Mouse (Mus musculus): Measurements from ENCODE around the gene Mmp9. TPM values are rescaled to one million over a fixed set of nuclear protein-coding genes. Genes with fewer than 3 reads are reported as not detected.
A peak's percentile ranks its signal among the peaks of the same experiment; 100 is the strongest.

The Mmp9 gene
- polyA plus RNA-seq, 1 experiment from 2014 or later: 2.6 TPM

- ATAC-seq (replicated peaks; ENCODE audit: low FRiP score): no peak
- Histone ChIP-seq H3K9me3 (replicated peaks) (no peaks in the 10 kb centered on the region), H3K4me2 (no peak overlapping the region), H3K4me1 (peaks cover 16% of the 10 kb centered on the region), H3K27me3 (no peaks in the 10 kb centered on the region), H3K36me3 (peaks cover 17% of the 10 kb centered on the region), H3K4me3 (replicated peaks) (no peak overlapping the region), H3K9ac (no peak overlapping the region), H3K27ac (no peak overlapping the region)
- 30% methylated on average over 5 of the region's 5 CpGs for WGBS
Observed at GRCm38 (mm10) chr2:164916820-164917219, 23.8 kb upstream of the Mmp9 start.

GRCm38 (mm10) chr2:164917371-164917770, 23.2 kb upstream of the Mmp9 start:
- WGBS: 23% methylated on average over 10 of the region's 10 CpGs
- no peak overlapping the region for H3K4me2 ChIP-seq

DNA sequence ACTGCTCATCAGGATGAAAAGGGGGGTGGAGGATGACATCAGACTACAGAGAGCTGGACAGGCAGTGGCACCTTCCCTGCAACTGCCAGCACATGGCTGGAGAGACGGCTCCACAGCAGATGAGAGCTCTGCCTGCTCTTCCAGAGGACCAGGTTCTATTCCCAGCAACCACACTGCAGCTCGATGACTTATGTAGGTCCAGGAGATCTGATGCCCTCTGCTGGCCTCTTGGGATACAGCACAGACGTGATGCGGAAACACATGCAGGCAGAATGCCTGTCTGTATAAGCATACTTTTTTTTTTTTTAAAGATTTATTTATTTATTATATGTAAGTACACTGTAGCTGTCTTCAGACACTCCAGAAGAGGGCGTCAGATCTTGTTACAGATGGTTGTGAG, 22.3 kb upstream of the Mmp9 start:
- no peak overlapping the region for H3K4me2 ChIP-seq
- ATAC-seq (replicated peaks; ENCODE audit: low FRiP score): peak; percentile 27; the same call in 1 of the 2 replicates
- no peaks in the 10 kb centered on the region for H3K27me3 ChIP-seq
- H3K27ac ChIP-seq: no peak overlapping the region
- H3K4me1 ChIP-seq: peaks cover 14% of the 10 kb centered on the region
- peaks cover 17% of the 10 kb centered on the region for H3K36me3 ChIP-seq
- no peak overlapping the region for H3K4me3 ChIP-seq (replicated peaks)
- no peak overlapping the region for H3K9ac ChIP-seq
- no peaks in the 10 kb centered on the region for H3K9me3 ChIP-seq (replicated peaks)
- WGBS: 83% methylated on average over 4 of the region's 5 CpGs

More at GRCm38 (mm10) chr2:164917371-164917770, 23.2 kb upstream of the Mmp9 start:
- Histone ChIP-seq H3K27me3 (no peaks in the 10 kb centered on the region), H3K27ac (no peak overlapping the region), H3K9ac (no peak overlapping the region), H3K9me3 (replicated peaks) (no peaks in the 10 kb centered on the region), H3K4me3 (replicated peaks) (no peak overlapping the region), H3K4me1 (peaks cover 18% of the 10 kb centered on the region), H3K36me3 (peaks cover 17% of the 10 kb centered on the region)
- no peak for ATAC-seq (replicated peaks; ENCODE audit: low FRiP score)

GRCm38 (mm10) chr2:164921984-164922383, 18.6 kb upstream of the Mmp9 start:
- no peak overlapping the region for H3K4me2 ChIP-seq
- H3K9ac ChIP-seq: no peak overlapping the region
- H3K27me3 ChIP-seq: no peaks in the 10 kb centered on the region
- no peaks in the 10 kb centered on the region for H3K9me3 ChIP-seq (replicated peaks)
- no peak for ATAC-seq (replicated peaks; ENCODE audit: low FRiP score)
- H3K27ac ChIP-seq: no peak overlapping the region
- no peak overlapping the region for H3K4me3 ChIP-seq (replicated peaks)
- H3K4me1 ChIP-seq: peaks cover 22% of the 10 kb centered on the region
- 59% methylated on average over 7 of the region's 7 CpGs for WGBS
- peaks cover 17% of the 10 kb centered on the region for H3K36me3 ChIP-seq

- Histone ChIP-seq H3K36me3 (peaks cover 17% of the 10 kb centered on the region), H3K4me1 (peaks cover 22% of the 10 kb centered on the region), H3K27ac (no peak overlapping the region), H3K9ac (no peak overlapping the region), H3K4me2 (no peak overlapping the region), H3K4me3 (replicated peaks) (no peak overlapping the region), H3K27me3 (no peaks in the 10 kb centered on the region), H3K9me3 (replicated peaks) (no peaks in the 10 kb centered on the region)
- 26% methylated on average over 4 of the region's 4 CpGs for WGBS
- no peak for ATAC-seq (replicated peaks; ENCODE audit: low FRiP score)
Observed at GRCm38 (mm10) chr2:164923291-164923690, 17.3 kb upstream of the Mmp9 start.

DNA sequence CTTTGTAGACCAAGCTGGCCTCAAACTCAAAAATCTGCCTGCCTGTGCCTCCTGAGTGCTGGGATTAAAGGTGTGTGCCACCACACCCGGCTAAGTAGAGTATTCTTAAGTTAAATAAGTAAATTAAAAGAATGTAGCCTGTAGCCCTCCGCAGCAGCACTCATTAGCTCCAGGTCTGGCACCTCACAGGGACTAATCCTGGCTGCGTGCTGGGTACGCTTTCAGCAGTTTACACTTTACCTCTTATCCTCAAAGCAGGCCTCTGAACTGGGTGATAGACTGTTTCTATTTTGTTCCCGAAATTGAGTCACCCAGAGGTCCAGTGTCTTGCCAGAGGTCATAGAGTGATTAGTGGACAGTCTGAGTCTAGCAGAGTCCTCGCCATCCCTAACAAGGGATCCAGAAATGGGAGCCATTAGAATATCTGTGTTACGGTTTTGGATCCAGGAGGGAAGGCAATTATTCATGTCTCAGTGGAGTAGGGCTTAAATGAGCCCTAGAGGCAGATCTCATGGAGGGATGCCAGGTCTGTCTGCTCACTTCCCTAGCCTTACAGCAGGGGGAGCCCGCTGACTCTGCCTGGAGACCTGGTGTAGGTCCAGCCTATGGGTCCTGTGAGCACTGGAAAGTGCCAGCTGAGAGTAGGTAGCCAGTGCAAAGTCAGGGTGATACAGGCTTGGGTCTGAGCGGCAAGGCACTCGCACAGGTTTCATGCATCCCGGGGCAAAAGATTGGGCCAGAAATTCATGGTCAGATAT, 16.3 kb upstream of the Mmp9 start:
- ATAC-seq (replicated peaks; ENCODE audit: low FRiP score): peak; percentile 68; the same call in 1 of the 2 replicates
- no peaks in the 10 kb centered on the region for H3K27me3 ChIP-seq
- H3K36me3 ChIP-seq: peaks cover 11% of the 10 kb centered on the region
- H3K9me3 ChIP-seq (replicated peaks): no peaks in the 10 kb centered on the region
- no peak overlapping the region for H3K4me2 ChIP-seq
- H3K4me3 ChIP-seq (replicated peaks): no peak overlapping the region
- H3K9ac ChIP-seq: no peak overlapping the region
- H3K4me1 ChIP-seq: peaks cover 22% of the 10 kb centered on the region
- H3K27ac ChIP-seq: no peak overlapping the region
- WGBS: 38% methylated on average over 11 of the region's 11 CpGs

GRCm38 (mm10) chr2:164930706-164931581, 9.6 kb upstream of the Mmp9 start:
- Histone ChIP-seq H3K27me3 (peaks cover 16% of the 10 kb centered on the region), H3K4me3 (replicated peaks) (no peak overlapping the region)
- ATAC-seq (replicated peaks; ENCODE audit: low FRiP score): no peak

DNA sequence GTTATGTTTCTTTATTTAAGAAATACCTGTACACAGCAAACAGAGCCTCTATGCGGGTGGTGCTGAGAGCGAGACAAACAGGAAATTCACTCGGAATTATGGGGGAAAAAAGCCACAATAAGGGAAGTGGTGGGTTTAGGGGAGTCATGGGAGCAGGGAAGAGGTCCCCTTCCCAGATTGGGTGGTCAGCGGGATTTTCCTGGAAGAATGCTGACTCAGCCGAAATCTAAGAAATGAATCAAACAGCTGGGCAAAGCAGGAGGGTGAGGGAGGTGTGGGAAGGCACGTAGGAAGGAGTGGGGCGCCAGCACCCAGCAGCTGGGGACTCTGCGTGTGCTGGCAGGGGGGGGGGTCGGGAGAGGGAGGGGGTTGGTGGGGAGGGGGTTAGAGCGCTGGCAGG, 7.0 kb upstream of the Mmp9 start:
- peaks cover 25% of the 10 kb centered on the region for H3K27me3 ChIP-seq
- 39% methylated on average over 9 of the region's 10 CpGs for WGBS
- H3K36me3 ChIP-seq: no peaks in the 10 kb centered on the region
- no peak for ATAC-seq (replicated peaks; ENCODE audit: low FRiP score)
- peaks cover 18% of the 10 kb centered on the region for H3K4me1 ChIP-seq
- H3K4me2 ChIP-seq: no peak overlapping the region
- no peaks in the 10 kb centered on the region for H3K9me3 ChIP-seq (replicated peaks)
- no peak overlapping the region for H3K27ac ChIP-seq
- H3K9ac ChIP-seq: no peak overlapping the region
- H3K4me3 ChIP-seq (replicated peaks): no peak overlapping the region

More at GRCm38 (mm10) chr2:164930706-164931581, 9.6 kb upstream of the Mmp9 start:
- H3K9ac ChIP-seq: no peak overlapping the region
- WGBS: 42% methylated on average over 11 of the region's 11 CpGs
- no peak overlapping the region for H3K4me2 ChIP-seq
- H3K27ac ChIP-seq: no peak overlapping the region
- H3K9me3 ChIP-seq (replicated peaks): no peaks in the 10 kb centered on the region
- no peaks in the 10 kb centered on the region for H3K36me3 ChIP-seq
- peaks cover 11% of the 10 kb centered on the region; the same call in 1 of the 2 replicates for H3K4me1 ChIP-seq

GRCm38 (mm10) chr2:164935991-164936390, 4.6 kb upstream of the Mmp9 start:
- Histone ChIP-seq H3K9me3 (replicated peaks) (no peaks in the 10 kb centered on the region), H3K4me2 (no peak overlapping the region), H3K4me1 (peaks cover 33% of the 10 kb centered on the region), H3K36me3 (no peaks in the 10 kb centered on the region), H3K27ac (no peak overlapping the region), H3K9ac (no peak overlapping the region), H3K4me3 (replicated peaks) (no peak overlapping the region), H3K27me3 (peaks cover 43% of the 10 kb centered on the region)
- no peak for ATAC-seq (replicated peaks; ENCODE audit: low FRiP score)
- WGBS: 71% methylated on average over 4 of the region's 4 CpGs

DNA sequence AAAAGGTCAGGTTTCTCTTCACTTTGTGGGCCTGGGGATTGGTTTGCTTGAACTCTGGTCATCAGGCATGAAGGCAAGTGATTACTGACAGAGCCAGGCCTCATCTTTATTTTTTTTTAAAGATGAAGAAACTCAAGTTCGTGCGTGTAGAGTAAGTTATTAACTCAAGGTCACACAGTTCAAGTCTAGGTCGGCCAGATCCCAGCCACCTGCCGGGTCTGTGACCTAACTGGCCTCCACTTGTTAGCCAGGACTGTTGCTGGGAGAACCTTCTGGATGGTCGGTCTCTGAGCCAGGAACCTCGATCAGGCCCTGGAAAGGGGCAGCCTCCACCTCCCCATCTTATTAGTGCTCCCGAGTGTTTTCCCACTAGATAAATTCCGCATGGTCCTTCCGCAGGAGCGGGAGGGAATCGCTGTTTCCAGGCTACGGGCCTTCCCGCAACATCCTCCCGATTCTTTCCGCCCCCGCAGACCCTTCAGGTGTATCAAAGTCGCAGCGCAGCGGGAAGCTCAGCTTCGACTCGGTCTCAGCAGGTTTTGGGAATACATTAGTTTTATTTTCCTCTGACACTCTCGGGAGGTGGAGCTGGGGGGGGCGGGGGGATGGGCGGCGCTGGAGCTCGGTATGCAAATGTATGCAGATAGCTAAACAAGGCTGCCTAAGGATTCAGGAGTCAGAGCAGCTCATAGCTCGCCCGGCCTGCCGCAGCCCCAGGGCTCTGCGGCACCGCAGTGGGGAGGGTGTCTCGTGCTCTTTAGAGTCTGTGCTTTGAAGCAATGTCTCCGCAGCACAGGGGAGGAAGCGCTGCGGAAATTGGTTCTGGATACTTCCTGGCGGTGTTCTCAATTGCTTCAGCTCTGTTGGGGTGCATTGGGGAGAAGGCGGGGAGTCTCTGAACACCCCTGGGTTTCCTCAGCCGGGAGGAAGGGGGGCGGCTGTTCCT, 2.2 kb upstream of the Mmp9 start:
- WGBS: 1% methylated on average over 39 of the region's 39 CpGs
- H3K27ac ChIP-seq: no peak overlapping the region
- no peaks in the 10 kb centered on the region for H3K36me3 ChIP-seq
- peak overlapping the region; percentile 38 for H3K4me3 ChIP-seq (replicated peaks)
- H3K9me3 ChIP-seq (replicated peaks): no peaks in the 10 kb centered on the region
- H3K9ac ChIP-seq: peak overlapping the region; percentile 6; the same call in 1 of the 2 replicates
- peaks cover 40% of the 10 kb centered on the region for H3K4me1 ChIP-seq
- peak overlapping the region; percentile 64 for H3K4me2 ChIP-seq
- peak; percentile 77 for ATAC-seq (replicated peaks; ENCODE audit: low FRiP score)
- H3K27me3 ChIP-seq: peaks cover 40% of the 10 kb centered on the region

DNA sequence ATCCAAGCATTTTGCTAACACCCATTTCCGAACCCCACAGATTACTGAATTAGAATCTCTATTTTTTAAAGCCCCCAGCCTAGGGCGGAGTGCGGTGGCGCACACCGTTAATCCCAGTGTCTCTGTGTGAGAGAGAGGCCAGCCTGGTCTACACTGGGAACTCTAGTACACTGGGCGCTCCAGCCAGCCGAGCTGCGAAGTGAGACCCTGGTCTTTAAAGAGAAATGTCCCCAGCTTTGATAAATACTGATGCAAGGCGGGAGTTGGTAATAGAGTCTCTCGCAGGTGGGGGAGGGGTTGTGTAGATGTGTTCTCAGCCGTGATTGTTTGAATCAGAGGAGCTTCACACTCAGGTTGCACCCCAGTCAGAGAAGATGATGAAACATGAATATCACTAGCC, 1.5 kb upstream of the Mmp9 start:
- Histone ChIP-seq H3K9me3 (replicated peaks) (no peaks in the 10 kb centered on the region), H3K27me3 (peaks cover 39% of the 10 kb centered on the region)

More for the DNA sequence above, 1.5 kb upstream of the Mmp9 start:
- WGBS: 2% methylated on average over 11 of the region's 11 CpGs
- Histone ChIP-seq H3K4me2 (peak overlapping the region; percentile 64), H3K27ac (no peak overlapping the region), H3K9ac (peak overlapping the region; percentile 6; the same call in 1 of the 2 replicates), H3K4me1 (peaks cover 40% of the 10 kb centered on the region), H3K36me3 (no peaks in the 10 kb centered on the region), H3K4me3 (replicated peaks) (peak overlapping the region; percentile 38)
- 0 out of 2 replicates have a peak, but pooled peaks have one; percentile 23 for ATAC-seq (replicated peaks; ENCODE audit: low FRiP score)
